Mouse (Mus musculus): ENCODE results near the gene Smyd5.

DNA sequence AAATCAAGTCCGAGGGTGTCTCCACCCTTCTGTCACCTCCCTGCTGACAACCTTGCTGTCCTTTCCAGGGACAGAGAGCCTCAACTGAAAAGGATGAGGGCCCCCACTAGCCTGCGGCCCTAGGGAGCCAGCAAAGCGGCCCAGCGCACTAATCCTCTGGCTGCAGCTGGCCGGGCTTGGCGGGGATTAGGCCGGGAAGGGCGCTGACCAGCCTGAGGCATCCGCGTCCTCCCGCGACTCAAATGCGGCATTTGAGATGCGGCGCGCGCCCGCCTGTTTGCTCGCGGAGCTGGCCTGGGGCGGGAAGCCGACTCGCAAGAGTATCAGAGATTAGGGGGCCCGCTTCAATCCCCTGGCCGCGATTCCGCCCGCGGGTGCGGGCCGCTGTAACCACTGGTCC is 22.8 kb upstream of the Smyd5 start:
- TF ChIP-seq GATA1 (IDR thresholded peaks at IDR 0.05; ENCODE audit: low read length): no peak
- no peak for TF ChIP-seq TAL1 (IDR thresholded peaks at IDR 0.05; ENCODE audit: low read length)
